Mouse (Mus musculus) layer of hippocampus, postnatal 14 days (tissue): Measurements from ENCODE around the gene Robo3. TPM values are rescaled to one million over a fixed set of nuclear protein-coding genes. Genes with fewer than 3 reads are reported as not detected.
A peak's percentile ranks its signal among the peaks of the same experiment; 100 is the strongest.

Source experiments
- DNase-seq, 2 experiments: peaks; one replicate each; pipeline ENCODE4 v3.0.0; 2021 to 2022; ENCODE audit warnings: low spot score in 2 of 2, mixed read lengths in 1 of 2
- long read RNA-seq, 2 experiments: library from polyadenylated mRNA; stranded (forward); transcript quantifications; one replicate each; pipeline ENCODE4 v2.0.0; 2021
- total RNA-seq, 2 experiments: library from RNA; stranded (reverse); gene quantifications; 2 replicates each; pipeline ENCODE4 v1.2.3; 2021

Gene Robo3
- total RNA-seq, result 10 to 100 TPM; 19.0 to 22.3 TPM
- long read RNA-seq, experiment 1, partial matches to known transcripts, result 7 of 7 reads
- long read RNA-seq, experiment 1, other reads (novel, unspliced or antisense), result 0 of 7 reads
- long read RNA-seq, experiment 2, partial matches to known transcripts, result 7 of 7 reads
- long read RNA-seq, experiment 2, other reads (novel, unspliced or antisense), result 0 of 7 reads

- no peak for DNase-seq
These were observed at the start of gene Robo3 for GRCm38 (mm10) chr9:37432720-37433421. TSS of gene Robo3 (minus strand) at chr9:37433246.

GRCm38 (mm10) chr9:37474923-37475322 lies 41.9 kb upstream of the Robo3 start:
- peak; percentile 46 to 61 for DNase-seq

GRCm38 (mm10) chr9:37473611-37474125 lies 40.6 kb upstream of the Robo3 start:
- DNase-seq, result no peak

- peak; percentile 37 to 62 for DNase-seq
These were observed 29.7 kb upstream of the Robo3 start for GRCm38 (mm10) chr9:37462764-37463163.

- DNase-seq, result no peak
These were observed 28.5 kb upstream of the Robo3 start for GRCm38 (mm10) chr9:37461571-37461970.

GRCm38 (mm10) chr9:37460961-37461340 lies 27.9 kb upstream of the Robo3 start:
- no peak for DNase-seq

GRCm38 (mm10) chr9:37460043-37460960 lies 27.3 kb upstream of the Robo3 start:
- peak in 1 of 2 experiments; percentile 50 for DNase-seq

- DNase-seq, result no peak
These were observed 26.6 kb upstream of the Robo3 start for GRCm38 (mm10) chr9:37459665-37460042.

GRCm38 (mm10) chr9:37457151-37457550 lies 24.1 kb upstream of the Robo3 start:
- DNase-seq, result no peak

- DNase-seq, result peak; percentile 73 to 79
These were observed 23.4 kb upstream of the Robo3 start for GRCm38 (mm10) chr9:37456481-37456910.

GRCm38 (mm10) chr9:37455868-37456267 lies 22.8 kb upstream of the Robo3 start:
- DNase-seq, result no peak

- DNase-seq, result no peak
These were observed 21.9 kb upstream of the Robo3 start for GRCm38 (mm10) chr9:37454991-37455390.

- DNase-seq, result no peak
These were observed 21.0 kb upstream of the Robo3 start for GRCm38 (mm10) chr9:37454011-37454492.

- DNase-seq, result no peak
These were observed 20.3 kb upstream of the Robo3 start for GRCm38 (mm10) chr9:37453328-37453727.

GRCm38 (mm10) chr9:37452401-37452800 lies 19.4 kb upstream of the Robo3 start:
- no peak for DNase-seq

GRCm38 (mm10) chr9:37437772-37438735 lies 5.0 kb upstream of the Robo3 start:
- DNase-seq, result peak; percentile 36 to 58

- no peak for DNase-seq
These were observed 2.6 kb upstream of the Robo3 start for GRCm38 (mm10) chr9:37435616-37436015.

GRCm38 (mm10) chr9:37434932-37435331 lies 1.9 kb upstream of the Robo3 start:
- DNase-seq, result no peak

GRCm38 (mm10) chr9:37433823-37434560 lies 946 bp upstream of the Robo3 start:
- DNase-seq, result no peak
